Mouse (Mus musculus) MEL (cell line): ENCODE data around the gene Ccsap. TPM values are rescaled to one million over a fixed set of nuclear protein-coding genes. Genes with fewer than 3 reads are reported as not detected.

Experiments used
- DNase-seq: peaks from one replicate; pipeline ENCODE4 v3.0.0; 2011; ENCODE audit warnings: low read depth, low spot score
- H3K27ac ChIP-seq: 2 replicates; pipeline ENCODE4 v1.5.1; 2012; ENCODE audit warnings: low read depth, mild to moderate bottlenecking, control low read depth, low read length, moderate library complexity; ENCODE audit not compliant: control insufficient read depth
- H3K27me3 ChIP-seq, 2 experiments: fragments of 150-350 bp in 1 of 2; sonication (generic) in 1 of 2; 2 replicates each; pipeline ENCODE4 v1.6.1; 2012; ENCODE audit warnings: low read length in 2 of 2, mild to moderate bottlenecking in 2 of 2, improper control_type of control experiment in 1 of 2, moderate library complexity in 1 of 2; ENCODE audit not compliant: insufficient read depth in 2 of 2, control insufficient read depth in 1 of 2
- H3K36me3 ChIP-seq, 2 experiments: 2 replicates each; pipeline ENCODE4 v1.6.1; 2012 to 2014; ENCODE audit warnings: low read length in 2 of 2, improper control_type of control experiment in 1 of 2, inconsistent platforms in 1 of 2, mild to moderate bottlenecking in 1 of 2; ENCODE audit not compliant: insufficient read depth in 2 of 2, control insufficient read depth in 1 of 2
- H3K4me1 ChIP-seq, 2 experiments: fragments of 150-350 bp in 1 of 2; sonication (generic) in 1 of 2; 2 replicates each; pipeline ENCODE4 v1.6.1; 2012; ENCODE audit warnings: low read length in 2 of 2, improper control_type of control experiment in 1 of 2, mild to moderate bottlenecking in 1 of 2; ENCODE audit not compliant: insufficient read depth in 2 of 2, control insufficient read depth in 1 of 2
- H3K4me3 ChIP-seq, 2 experiments: fragments of 150-350 bp in 1 of 2; sonication (generic) in 1 of 2; 2 replicates each; pipeline ENCODE4 v1.5.1; 2012; ENCODE audit warnings: low read depth in 2 of 2, low read length in 2 of 2, mild to moderate bottlenecking in 2 of 2, moderate library complexity in 2 of 2, control low read depth in 1 of 2, improper control_type of control experiment in 1 of 2; ENCODE audit not compliant: control insufficient read depth in 1 of 2, insufficient read depth in 1 of 2
- H3K79me2 ChIP-seq: 2 replicates; pipeline ENCODE4 v1.6.1; 2012; ENCODE audit warnings: mild to moderate bottlenecking, low read length, moderate library complexity; ENCODE audit not compliant: control insufficient read depth, poor library complexity, insufficient read depth
- H3K9ac ChIP-seq: 2 replicates; pipeline ENCODE4 v1.6.1; 2012; ENCODE audit warnings: low read depth, mild to moderate bottlenecking, control low read depth, low read length, moderate library complexity; ENCODE audit not compliant: control insufficient read depth, poor library complexity, severe bottlenecking
- H3K9me3 ChIP-seq: fragments of 150-350 bp; sonication (generic); replicated peaks from 2 replicates; pipeline ENCODE4 v1.6.1; 2012; ENCODE audit warnings: mild to moderate bottlenecking, low read length, improper control_type of control experiment, moderate library complexity; ENCODE audit not compliant: insufficient read depth
- BHLHE40 ChIP-seq: IDR thresholded peaks from 2 replicates; pipeline ENCODE4 v1.6.1; 2012; ENCODE audit warnings: low read depth, mild to moderate bottlenecking, inconsistent platforms, low read length, improper control_type of control experiment, borderline replicate concordance
- CHD1 ChIP-seq: IDR thresholded peaks from 2 replicates; pipeline ENCODE4 v1.6.1; 2012; ENCODE audit warnings: low read depth, mild to moderate bottlenecking, inconsistent platforms, low read length, improper control_type of control experiment
- CHD2 ChIP-seq: IDR thresholded peaks from 2 replicates; pipeline ENCODE4 v1.6.1; 2011; ENCODE audit warnings: low read length, improper control_type of control experiment
- CTCF ChIP-seq, 3 experiments: IDR thresholded peaks in 2 of 3; conservative IDR thresholded peaks in 1 of 3; 2 replicates each; pipeline ENCODE4 v1.5.1; 2011 to 2012; ENCODE audit warnings: low read length in 3 of 3, low read depth in 2 of 3, mild to moderate bottlenecking in 2 of 3, improper control_type of control experiment in 1 of 3, inconsistent platforms in 1 of 3, mixed read lengths in 1 of 3, moderate library complexity in 1 of 3; ENCODE audit not compliant: control insufficient read depth in 1 of 3, insufficient read depth in 1 of 3, poor library complexity in 1 of 3, severe bottlenecking in 1 of 3
- E2F4 ChIP-seq: IDR thresholded peaks from 2 replicates; pipeline ENCODE4 v1.6.1; 2011; ENCODE audit warnings: low read depth, low read length, improper control_type of control experiment, borderline replicate concordance
- ELF1 ChIP-seq: IDR thresholded peaks from 2 replicates; pipeline ENCODE4 v1.6.1; 2014; ENCODE audit warnings: low read depth, mild to moderate bottlenecking, inconsistent platforms, low read length, improper control_type of control experiment, moderate library complexity
- EP300 ChIP-seq, 2 experiments: IDR thresholded peaks; 2 replicates each; pipeline ENCODE4 v1.6.1; 2011; ENCODE audit warnings: improper control_type of control experiment in 2 of 2, low read length in 2 of 2, low read depth in 1 of 2, mild to moderate bottlenecking in 1 of 2
- ETS1 ChIP-seq: IDR thresholded peaks from 2 replicates; pipeline ENCODE4 v1.6.1; 2012; ENCODE audit warnings: low read depth, mild to moderate bottlenecking, inconsistent platforms, low read length, improper control_type of control experiment, moderate library complexity
- GABPA ChIP-seq: IDR thresholded peaks from 2 replicates; pipeline ENCODE4 v1.6.1; 2012; ENCODE audit warnings: low read depth, mild to moderate bottlenecking, inconsistent platforms, low read length, improper control_type of control experiment, moderate library complexity
- GATA1 ChIP-seq: IDR thresholded peaks from 2 replicates; pipeline ENCODE4 v1.6.1; 2011; ENCODE audit warnings: low read depth, low read length, improper control_type of control experiment
- KAT2A ChIP-seq: conservative IDR thresholded peaks from 2 replicates; pipeline ENCODE4 v1.6.1; 2012; ENCODE audit warnings: low read depth, low read length, improper control_type of control experiment, inconsistent platforms
- MAFK ChIP-seq: IDR thresholded peaks from 2 replicates; pipeline ENCODE4 v1.6.1; 2011; ENCODE audit warnings: low read depth, mild to moderate bottlenecking, low read length, improper control_type of control experiment, borderline replicate concordance
- MAX ChIP-seq: IDR thresholded peaks from 2 replicates; pipeline ENCODE4 v1.6.1; 2011; ENCODE audit warnings: low read length, improper control_type of control experiment
- MAZ ChIP-seq: IDR thresholded peaks from 2 replicates; pipeline ENCODE4 v1.6.1; 2012; ENCODE audit warnings: low read depth, mild to moderate bottlenecking, inconsistent platforms, low read length, improper control_type of control experiment
- MEF2A ChIP-seq: IDR thresholded peaks from 2 replicates; pipeline ENCODE4 v1.6.1; 2014; ENCODE audit warnings: low read depth, mild to moderate bottlenecking, inconsistent platforms, low read length, improper control_type of control experiment; ENCODE audit not compliant: poor library complexity, insufficient replicate concordance, severe bottlenecking; ENCODE audit errors: extremely low read depth
- MXI1 ChIP-seq: IDR thresholded peaks from 2 replicates; pipeline ENCODE4 v1.6.1; 2011; ENCODE audit warnings: mild to moderate bottlenecking, low read depth, low read length, improper control_type of control experiment
- MYB ChIP-seq: IDR thresholded peaks from 2 replicates; pipeline ENCODE4 v1.6.1; 2011; ENCODE audit warnings: mild to moderate bottlenecking, low read depth, low read length, improper control_type of control experiment
- NELFE ChIP-seq: IDR thresholded peaks from 2 replicates; pipeline ENCODE4 v1.6.1; 2011; ENCODE audit warnings: low read depth, low read length, improper control_type of control experiment
- POLR2A ChIP-seq, 2 experiments: IDR thresholded peaks; 2 replicates each; pipeline ENCODE4 v1.6.1; 2011 to 2012; ENCODE audit warnings: low read length in 2 of 2, mild to moderate bottlenecking in 2 of 2, control low read depth in 1 of 2, improper control_type of control experiment in 1 of 2, low read depth in 1 of 2, moderate library complexity in 1 of 2; ENCODE audit not compliant: control insufficient read depth in 1 of 2, insufficient read depth in 1 of 2, poor library complexity in 1 of 2
- POLR2AphosphoS2 ChIP-seq: IDR thresholded peaks from 2 replicates; pipeline ENCODE4 v1.6.1; 2011; ENCODE audit warnings: low read length, improper control_type of control experiment
- POLR2AphosphoS5 ChIP-seq: IDR thresholded peaks from 2 replicates; pipeline ENCODE4 v1.6.1; 2012; ENCODE audit warnings: low read depth, borderline replicate concordance, mild to moderate bottlenecking, inconsistent platforms, low read length, moderate library complexity, mixed read lengths
- RAD21 ChIP-seq: IDR thresholded peaks from 2 replicates; pipeline ENCODE4 v1.6.1; 2011; ENCODE audit warnings: mild to moderate bottlenecking, low read depth, low read length, improper control_type of control experiment
- RCOR1 ChIP-seq: IDR thresholded peaks from 2 replicates; pipeline ENCODE4 v1.6.1; 2012; ENCODE audit warnings: low read depth, mild to moderate bottlenecking, inconsistent platforms, low read length, improper control_type of control experiment
- SIN3A ChIP-seq: IDR thresholded peaks from 2 replicates; pipeline ENCODE4 v1.6.1; 2012; ENCODE audit warnings: low read length, improper control_type of control experiment, inconsistent platforms
- TAL1 ChIP-seq: IDR thresholded peaks from 2 replicates; pipeline ENCODE4 v1.6.1; 2012; ENCODE audit warnings: mild to moderate bottlenecking, inconsistent platforms, low read length, moderate library complexity, mixed read lengths
- TBP ChIP-seq: IDR thresholded peaks from 2 replicates; pipeline ENCODE4 v1.8.0; 2011; ENCODE audit warnings: low read depth, low read length, improper control_type of control experiment
- TCF12 ChIP-seq: IDR thresholded peaks from 2 replicates; pipeline ENCODE4 v1.6.1; 2014; ENCODE audit warnings: low read depth, mild to moderate bottlenecking, inconsistent platforms, low read length, improper control_type of control experiment, moderate library complexity
- UBTF ChIP-seq: IDR thresholded peaks from 2 replicates; pipeline ENCODE4 v1.6.1; 2012; ENCODE audit warnings: low read depth, mild to moderate bottlenecking, inconsistent platforms, low read length, improper control_type of control experiment, moderate library complexity, borderline replicate concordance; ENCODE audit not compliant: insufficient read depth
- USF1 ChIP-seq: IDR thresholded peaks from 2 replicates; pipeline ENCODE4 v1.6.1; 2014; ENCODE audit warnings: low read depth, mild to moderate bottlenecking, inconsistent platforms, low read length, improper control_type of control experiment, moderate library complexity
- USF2 ChIP-seq, 2 experiments: IDR thresholded peaks; 2 replicates each; pipeline ENCODE4 v1.6.1; 2011 to 2012; ENCODE audit warnings: improper control_type of control experiment in 2 of 2, low read length in 2 of 2, borderline replicate concordance in 1 of 2, inconsistent platforms in 1 of 2, low read depth in 1 of 2, mild to moderate bottlenecking in 1 of 2; ENCODE audit not compliant: insufficient read depth in 1 of 2
- ZC3H11A ChIP-seq: IDR thresholded peaks from 2 replicates; pipeline ENCODE4 v1.6.1; 2012; ENCODE audit warnings: low read depth, mild to moderate bottlenecking, inconsistent platforms, low read length, improper control_type of control experiment
- ZKSCAN1 ChIP-seq: IDR thresholded peaks from 2 replicates; pipeline ENCODE4 v1.6.1; 2012; ENCODE audit warnings: low read depth, mild to moderate bottlenecking, inconsistent platforms, low read length, improper control_type of control experiment, moderate library complexity
- ZMIZ1 ChIP-seq: IDR thresholded peaks from 2 replicates; pipeline ENCODE4 v1.6.1; 2012; ENCODE audit warnings: low read depth, mild to moderate bottlenecking, inconsistent platforms, low read length, improper control_type of control experiment, moderate library complexity
- ZNF384 ChIP-seq: IDR thresholded peaks from 2 replicates; pipeline ENCODE4 v1.6.1; 2012; ENCODE audit warnings: low read depth, mild to moderate bottlenecking, inconsistent platforms, low read length, improper control_type of control experiment
- polyA plus RNA-seq, 2 experiments: library from polyadenylated mRNA; stranded (reverse) in 1 of 2; unstranded in 1 of 2; fragments of >175 nt in 1 of 2; fragments of >200 nt in 1 of 2; gene quantifications; 2 replicates each; pipeline versions ENCODE4 v1.2.1 to v1.2.4; 2012; ENCODE audit warnings: low replicate concordance in 2 of 2, low read depth in 1 of 2; ENCODE audit not compliant: insufficient read length in 2 of 2, insufficient read depth in 1 of 2, missing spikeins in 1 of 2
- total RNA-seq: library from RNA; depleted of rRNA; stranded (reverse); fragments of 300-350 nt; gene quantifications from 2 replicates; pipeline ENCODE4 v1.2.3, GENCODE M21; 2012

The Ccsap gene
- total and polyA plus RNA-seq, 3 experiments, result 6.7 to 12.1 TPM; not detected in 1

GRCm38 (mm10) chr8:123854733-123855475 is 5.1 kb downstream of the Ccsap start (continued):
- peak; percentile 67 for TF ChIP-seq GATA1

DNA sequence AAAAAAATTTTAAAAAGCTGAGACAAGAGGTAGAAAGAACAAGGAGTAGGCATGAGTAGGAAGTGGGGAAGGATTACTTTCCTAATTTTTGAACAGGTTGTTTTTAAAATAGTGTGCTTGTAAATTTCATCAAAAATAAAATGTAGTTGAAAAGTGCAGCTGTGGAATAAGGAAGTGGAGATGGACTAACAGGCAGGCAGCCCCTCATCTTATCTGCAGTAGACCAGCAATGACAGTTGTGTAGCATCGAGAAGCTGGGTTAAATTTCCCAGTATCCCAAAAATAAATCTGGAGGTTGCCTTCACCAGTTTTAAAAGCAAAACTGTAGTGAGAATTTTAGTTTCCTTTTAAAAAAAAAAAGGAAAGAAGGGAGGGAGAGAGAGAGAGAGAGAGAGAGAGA is 5.8 kb downstream of the Ccsap start:
- Histone ChIP-seq H3K4me3 (peak overlapping the region in 1 of 2 experiments; percentile 55; a peak in 2 of 4 replicates), H3K9me3 (no peaks in the 10 kb centered on the region), H3K27me3 (no peaks in the 10 kb centered on the region), H3K36me3 (peaks cover 0 to 37% of the 10 kb centered on the region in 2 experiments; a peak in 2 of 4 replicates), H3K4me1 (peaks cover 10 to 34% of the 10 kb centered on the region in 2 experiments), H3K9ac (peak overlapping the region; percentile 37), H3K79me2 (peaks cover 78% of the 10 kb centered on the region), H3K27ac (peak overlapping the region; percentile 85)
- DNase-seq, result peak; percentile 64
- TF ChIP-seq ELF1, result peak; percentile 72
- peak; percentile 80 for TF ChIP-seq SIN3A
- peak; percentile 89 to 91 for TF ChIP-seq EP300 (IDR thresholded peaks at IDR 0.05; ENCODE audit: low read depth in 1 of 2, low read length in 2 of 2)
- no peak for TF ChIP-seq NELFE
- no peak; the same call in 1 of the 2 replicates for TF ChIP-seq ZC3H11A
- no peak for TF ChIP-seq USF2 (IDR thresholded peaks at IDR 0.05; ENCODE audit: borderline replicate concordance in 1 of 2, insufficient read depth in 1 of 2, low read depth in 1 of 2, low read length in 2 of 2)
- TF ChIP-seq GABPA, result no peak
- TF ChIP-seq CHD1, result no peak
- no peak for TF ChIP-seq MXI1
- TF ChIP-seq MEF2A, result no peak
- TF ChIP-seq MAZ, result 0 out of 2 replicates have a peak, but pooled peaks have one; percentile 46
- TF ChIP-seq BHLHE40, result no peak
- no peak for TF ChIP-seq MAFK
- peak; percentile 71 for TF ChIP-seq TAL1
- no peak for TF ChIP-seq ZKSCAN1
- TF ChIP-seq KAT2A, result no peak
- TF ChIP-seq ZNF384, result no peak
- TF ChIP-seq RAD21, result no peak
- TF ChIP-seq RCOR1, result no peak; the same call in 1 of the 2 replicates
- peak; percentile 89 for TF ChIP-seq GATA1
- TF ChIP-seq MAX, result no peak
- TF ChIP-seq MYB, result peak; percentile 83
- no peak for TF ChIP-seq TBP
- TF ChIP-seq USF1, result no peak
- TF ChIP-seq TCF12, result peak; percentile 84
- no peak for TF ChIP-seq E2F4
- TF ChIP-seq POLR2A (IDR thresholded peaks at IDR 0.05; ENCODE audit: control insufficient read depth in 1 of 2, insufficient read depth in 1 of 2, low read depth in 1 of 2, low read length in 2 of 2, poor library complexity in 1 of 2), result no peak
- peak; percentile 84 for TF ChIP-seq ETS1
- no peak for TF ChIP-seq ZMIZ1
- no peak for TF ChIP-seq CTCF (IDR thresholded peaks at IDR 0.05 in 2 of 3, conservative IDR thresholded peaks at IDR 0.05 in 1 of 3; ENCODE audit: control insufficient read depth in 1 of 3, insufficient read depth in 1 of 3, low read depth in 2 of 3, low read length in 3 of 3, poor library complexity in 1 of 3, severe bottlenecking in 1 of 3)
- TF ChIP-seq POLR2AphosphoS2, result no peak
- no peak for TF ChIP-seq POLR2AphosphoS5
- no peak for TF ChIP-seq UBTF
- no peak for TF ChIP-seq CHD2
